Mouse (Mus musculus): ENCODE data around the gene Colec11. TPM values are rescaled to one million over a fixed set of nuclear protein-coding genes. Genes with fewer than 3 reads are reported as not detected.

Gene Colec11
- total RNA-seq, 2 experiments from 2014 or later, result 0.63 to 0.65 TPM

DNA sequence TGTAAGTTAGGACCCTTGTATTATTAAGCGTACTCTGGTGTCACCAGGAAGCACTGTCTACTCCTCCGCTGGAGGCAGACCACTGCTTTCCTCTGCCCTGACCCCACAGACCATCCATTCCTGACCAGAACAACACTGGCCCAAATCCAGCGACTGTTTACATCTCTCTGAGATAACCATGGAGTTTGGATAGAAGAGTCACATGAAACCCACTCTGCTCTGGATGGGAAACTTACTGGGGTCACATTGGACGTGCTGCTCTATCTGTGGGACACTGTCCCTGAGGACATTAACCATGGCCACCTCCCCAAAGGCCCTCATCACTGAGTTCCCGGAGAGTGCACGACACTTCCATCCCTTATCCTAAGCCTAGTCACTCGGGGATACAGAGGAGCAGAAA is 2.2 kb upstream of the Colec11 start:
- no peak for DNase-seq (ENCODE audit: extremely low spot score in 1 of 2, low spot score in 2 of 2)
- intact Hi-C loops (cut with DNase I), result no loop called here
- H3K4me3 ChIP-seq, result no peak overlapping the region
- no peak for TF ChIP-seq CTCF (IDR thresholded peaks at IDR 0.05)
- H3K27ac ChIP-seq, result no peak overlapping the region

DNA sequence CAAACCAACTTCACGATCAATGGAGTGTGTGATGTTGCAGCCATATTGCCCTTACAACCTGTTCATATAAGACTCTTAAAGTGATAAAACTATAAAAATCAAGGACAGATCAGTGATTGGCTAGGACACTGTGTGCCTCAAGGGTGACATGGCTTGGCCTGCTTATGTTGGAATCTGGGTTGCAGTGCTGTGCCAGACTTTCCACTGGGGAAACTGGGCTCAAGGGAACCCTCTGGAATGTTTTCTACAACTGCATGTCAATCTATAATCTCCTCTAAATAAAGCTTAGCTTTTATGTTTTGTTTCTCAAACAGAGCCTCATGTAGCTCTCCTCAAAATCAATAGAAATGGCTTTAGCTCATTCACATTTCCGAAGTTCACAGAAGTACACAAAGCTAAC is 1.1 kb upstream of the Colec11 start:
- intact Hi-C loops (cut with DNase I), result no loop called here
- H3K27ac ChIP-seq, result no peak overlapping the region
- DNase-seq (ENCODE audit: extremely low spot score in 1 of 2, low spot score in 2 of 2), result no peak
- no peak overlapping the region for H3K4me3 ChIP-seq
- no peak for TF ChIP-seq CTCF (IDR thresholded peaks at IDR 0.05)

DNA sequence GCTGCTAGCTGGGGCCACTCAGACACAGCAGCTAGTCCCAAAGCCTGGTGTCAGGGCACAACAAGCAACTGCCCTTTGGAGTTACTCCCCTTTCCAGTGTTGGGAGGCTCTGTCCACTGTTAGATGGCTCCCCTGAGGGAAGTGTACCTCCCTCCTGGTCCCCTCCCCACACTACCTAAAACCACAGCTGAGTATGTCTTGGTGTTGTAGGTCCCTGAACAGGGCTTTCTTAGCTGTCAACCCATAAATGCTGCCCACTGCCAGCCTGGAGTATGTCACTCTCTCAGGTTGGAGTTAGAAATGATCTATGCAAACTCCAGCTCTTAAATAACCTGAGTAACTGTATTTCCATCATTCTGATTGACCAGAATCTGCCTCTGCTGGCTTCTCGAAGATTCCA is 536 bp downstream of the Colec11 start:
- Histone ChIP-seq H3K4me3 (no peak overlapping the region), H3K27ac (no peak overlapping the region; the same call in 1 of the 2 replicates)
- no peak for TF ChIP-seq CTCF (IDR thresholded peaks at IDR 0.05)
- no peak for DNase-seq (ENCODE audit: extremely low spot score in 1 of 2, low spot score in 2 of 2)
- intact Hi-C loops (cut with DNase I), result no loop called here

DNA sequence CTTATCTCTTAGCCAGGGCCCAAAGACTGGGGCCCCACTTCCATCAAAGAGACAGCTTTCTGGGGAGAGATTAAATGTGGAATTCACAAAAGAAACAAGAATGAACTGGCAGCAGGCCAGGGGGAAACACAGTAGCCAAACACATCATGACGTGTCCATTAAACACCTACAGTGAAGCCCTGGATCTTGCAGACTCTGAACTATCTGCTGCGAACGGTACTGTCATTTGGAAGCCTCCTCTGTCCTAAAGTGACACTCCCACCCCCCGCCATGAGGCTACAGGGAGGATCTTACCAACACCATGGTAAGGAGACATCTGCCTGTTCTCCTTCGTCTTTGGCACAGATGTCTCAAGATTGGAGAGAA is 1.0 kb downstream of the Colec11 start:
- DNase-seq (ENCODE audit: extremely low spot score in 1 of 2, low spot score in 2 of 2), result no peak
- Histone ChIP-seq H3K4me3 (no peak overlapping the region), H3K27ac (peak overlapping the region; percentile 48)
- intact Hi-C loops (cut with DNase I), result no loop called here
- no peak for TF ChIP-seq CTCF (IDR thresholded peaks at IDR 0.05)

DNA sequence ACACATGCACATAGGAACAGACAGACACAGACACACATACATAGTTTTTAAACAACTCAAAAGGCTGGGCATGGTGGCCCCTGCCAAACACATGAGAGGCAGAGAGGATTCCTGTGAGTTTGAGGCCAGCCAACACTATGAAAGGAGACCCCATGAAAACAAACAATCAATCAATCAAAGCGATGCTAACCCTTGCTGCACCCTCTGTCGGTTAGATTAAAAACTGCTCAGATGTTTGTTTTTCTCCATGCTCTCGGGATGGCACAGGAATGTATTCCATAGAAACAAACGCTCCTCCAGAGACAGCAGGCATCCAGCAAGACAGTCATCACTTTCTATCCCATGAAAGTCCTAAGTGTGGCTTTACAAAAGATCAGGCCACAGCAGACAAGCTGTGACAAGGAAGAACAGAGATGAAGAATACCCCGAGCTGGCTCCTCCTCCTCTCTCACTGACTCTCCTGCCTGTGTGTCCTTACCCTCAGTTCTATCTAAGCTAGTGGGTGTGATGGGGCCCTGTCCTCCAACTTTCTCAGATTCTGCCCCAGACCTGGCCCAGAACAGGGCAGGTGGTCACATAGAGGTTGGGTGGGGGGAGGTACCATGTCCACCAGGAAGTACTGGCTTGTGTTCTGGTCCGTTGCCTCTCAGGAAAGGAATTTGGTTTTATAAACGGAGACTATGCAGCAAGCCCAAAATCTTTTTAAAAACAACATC is 1.6 kb downstream of the Colec11 start:
- intact Hi-C loops (cut with DNase I), result no loop called here
- Histone ChIP-seq H3K4me3 (no peak overlapping the region), H3K27ac (peak overlapping the region; percentile 48)
- DNase-seq (ENCODE audit: extremely low spot score in 1 of 2, low spot score in 2 of 2), result no peak
- TF ChIP-seq CTCF (IDR thresholded peaks at IDR 0.05), result peak; percentile 8; the same call in 1 of the 2 replicates

- intact Hi-C loops (cut with DNase I), result no loop called here
- Histone ChIP-seq H3K27ac (no peak overlapping the region), H3K4me3 (no peak overlapping the region)
- TF ChIP-seq CTCF (IDR thresholded peaks at IDR 0.05), result no peak
- no peak for DNase-seq (ENCODE audit: extremely low spot score in 1 of 2, low spot score in 2 of 2)
Measured at GRCm38 (mm10) chr12:28617297-28617696, 5.9 kb downstream of the Colec11 start.

- no peak overlapping the region for H3K27ac ChIP-seq
- no peak for TF ChIP-seq CTCF (IDR thresholded peaks at IDR 0.05)
- intact Hi-C loops (cut with DNase I), result no loop called here
- DNase-seq (ENCODE audit: extremely low spot score in 1 of 2, low spot score in 2 of 2), result no peak
- H3K4me3 ChIP-seq, result no peak overlapping the region
Measured at GRCm38 (mm10) chr12:28614401-28614800, 8.8 kb downstream of the Colec11 start.

GRCm38 (mm10) chr12:28612391-28612790 is 10.8 kb downstream of the Colec11 start:
- no peak overlapping the region for H3K4me3 ChIP-seq
- intact Hi-C loops (cut with DNase I), result no loop called here
- TF ChIP-seq CTCF (IDR thresholded peaks at IDR 0.05), result no peak
- H3K27ac ChIP-seq, result no peak overlapping the region
- DNase-seq (ENCODE audit: extremely low spot score in 1 of 2, low spot score in 2 of 2), result peak; percentile 38 to 54

DNA sequence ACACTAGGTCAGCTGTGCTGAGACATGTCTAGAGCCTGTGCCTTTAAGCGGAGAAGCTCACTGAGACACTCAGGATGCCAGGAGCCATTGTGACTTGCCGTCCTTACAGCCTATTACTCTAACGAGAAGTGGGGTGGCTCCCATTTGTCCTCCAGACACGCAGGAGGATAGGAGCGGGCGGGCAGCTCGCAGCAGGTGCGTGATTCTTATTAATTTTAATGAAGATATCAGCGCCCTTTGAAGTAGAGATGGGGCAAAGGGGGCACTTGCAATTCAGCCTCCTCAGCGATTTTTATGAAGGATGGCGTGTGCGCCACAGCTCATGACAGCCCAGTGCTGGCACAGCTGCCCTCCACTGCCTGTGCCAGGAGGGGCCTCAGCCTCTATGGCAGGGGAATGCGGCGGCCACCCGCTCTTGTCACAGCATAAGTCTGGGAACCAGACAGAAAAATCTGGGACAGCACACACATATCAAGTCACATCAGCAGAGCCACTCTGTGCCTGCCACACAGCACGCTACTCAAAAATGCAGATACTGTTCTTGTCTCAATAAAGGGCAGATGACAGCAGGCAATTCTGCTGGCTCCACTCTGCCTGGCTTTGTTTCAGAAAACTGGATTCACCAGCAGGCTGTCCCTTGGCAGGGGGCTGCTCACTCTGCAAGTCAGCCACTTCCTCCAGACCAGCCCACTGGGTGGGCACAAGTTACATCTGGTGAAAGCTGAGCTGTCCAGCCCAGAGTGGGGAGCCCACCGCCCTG is 15.5 kb downstream of the Colec11 start:
- H3K4me3 ChIP-seq, result peak overlapping the region; percentile 44
- H3K27ac ChIP-seq, result peak overlapping the region; percentile 83
- DNase-seq (ENCODE audit: extremely low spot score in 1 of 2, low spot score in 2 of 2), result peak in 1 of 2 experiments; percentile 32
- intact Hi-C loops (cut with DNase I), result no loop called here
- TF ChIP-seq CTCF (IDR thresholded peaks at IDR 0.05), result no peak

- no peak for DNase-seq (ENCODE audit: extremely low spot score in 1 of 2, low spot score in 2 of 2)
- no peak overlapping the region for H3K4me3 ChIP-seq
- H3K27ac ChIP-seq, result no peak overlapping the region
- intact Hi-C loops (cut with DNase I), result no loop called here
- no peak for TF ChIP-seq CTCF (IDR thresholded peaks at IDR 0.05)
Measured at GRCm38 (mm10) chr12:28603494-28603893, 19.7 kb downstream of the Colec11 start.

DNA sequence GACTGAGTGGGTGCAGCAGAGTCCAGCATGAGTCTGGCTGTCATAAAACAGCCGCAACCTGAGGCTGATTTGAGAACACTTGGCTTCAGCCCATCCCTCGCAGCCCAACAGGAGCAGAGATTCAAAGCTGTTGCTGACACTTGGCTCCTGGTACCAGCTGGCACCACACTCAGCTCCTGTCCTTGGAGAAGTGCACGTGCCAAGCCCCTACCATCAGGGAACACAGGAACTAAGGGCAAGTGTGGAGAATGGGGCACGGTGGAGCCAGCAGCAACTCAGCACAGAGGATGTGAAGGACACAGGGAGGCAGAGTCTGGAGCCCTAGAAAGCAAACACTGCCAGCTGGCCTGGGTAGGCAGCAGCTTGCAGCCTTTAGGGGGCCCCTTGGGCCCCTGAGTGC is 20.9 kb downstream of the Colec11 start:
- TF ChIP-seq CTCF (IDR thresholded peaks at IDR 0.05), result no peak
- intact Hi-C loops (cut with DNase I), result no loop called here
- DNase-seq (ENCODE audit: extremely low spot score in 1 of 2, low spot score in 2 of 2), result no peak
- H3K27ac ChIP-seq, result no peak overlapping the region
- no peak overlapping the region for H3K4me3 ChIP-seq

GRCm38 (mm10) chr12:28598526-28598991 is 24.6 kb downstream of the Colec11 start:
- no peak for DNase-seq (ENCODE audit: extremely low spot score in 1 of 2, low spot score in 2 of 2)
- intact Hi-C loops (cut with DNase I), result no loop called here
- no peak for TF ChIP-seq CTCF (IDR thresholded peaks at IDR 0.05)
- H3K4me3 ChIP-seq, result no peak overlapping the region
- H3K27ac ChIP-seq, result no peak overlapping the region

Data from left cerebral cortex, adult 2 months (tissue).